Mouse (Mus musculus) stomach, postnatal 0 days (tissue): ENCODE measurements around the gene Slc28a3. TPM values are rescaled to one million over a fixed set of nuclear protein-coding genes. Genes with fewer than 3 reads are reported as not detected.

Experiments used
- ATAC-seq: fragments of 200-750 bp; cut with Nextera tagmentation; 2 replicates; pipeline ENCODE4 v1.8.0; 2017; ENCODE audit not compliant: low FRiP score, low TSS enrichment
- DNase-seq: peaks from one replicate; pipeline ENCODE4 v3.0.0-alpha.2; 2016; ENCODE audit warnings: low spot score
- H3K27ac ChIP-seq: fragments of 300-500 bp; sonication (generic); replicated peaks from 2 replicates; pipeline ENCODE4 v1.5.1; 2014; ENCODE audit warnings: mild to moderate bottlenecking, control low read depth
- H3K27me3 ChIP-seq: fragments of 300-500 bp; sonication (generic); 2 replicates; pipeline ENCODE4 v1.6.1; 2014; ENCODE audit warnings: low read length; ENCODE audit not compliant: control insufficient read depth, insufficient read depth
- H3K36me3 ChIP-seq: fragments of 300-500 bp; sonication (generic); 2 replicates; pipeline ENCODE4 v1.6.1; 2014; ENCODE audit warnings: low read length, mixed read lengths; ENCODE audit not compliant: control insufficient read depth, insufficient read depth
- H3K4me1 ChIP-seq: fragments of 300-500 bp; sonication (generic); replicated peaks from 2 replicates; pipeline ENCODE4 v1.6.1; 2014; ENCODE audit warnings: antibody characterized with exemption; ENCODE audit not compliant: control insufficient read depth, insufficient read depth
- H3K4me2 ChIP-seq: fragments of 300-500 bp; sonication (generic); replicated peaks from 2 replicates; pipeline ENCODE4 v1.6.1; 2014; ENCODE audit warnings: low read depth, mild to moderate bottlenecking, control low read depth, moderate library complexity
- H3K4me3 ChIP-seq: fragments of 300-500 bp; sonication (generic); 2 replicates; pipeline ENCODE4 v1.5.1; 2014; ENCODE audit warnings: low read depth, low read length, control low read depth
- H3K9ac ChIP-seq: fragments of 300-500 bp; sonication (generic); 2 replicates; pipeline ENCODE4 v1.6.1; 2014; ENCODE audit warnings: mild to moderate bottlenecking, low read length, control low read depth, mixed read lengths
- H3K9me3 ChIP-seq: fragments of 300-500 bp; sonication (generic); 2 replicates; pipeline ENCODE4 v1.6.1; 2016; ENCODE audit warnings: low read length; ENCODE audit not compliant: control insufficient read depth
- CTCF ChIP-seq: IDR thresholded peaks from 2 replicates; pipeline ENCODE4 v1.5.1; 2016; ENCODE audit warnings: antibody characterized with exemption, low read depth, mild to moderate bottlenecking, moderate library complexity
- EP300 ChIP-seq: optimal IDR thresholded peaks from 2 replicates; pipeline ENCODE3; 2016; ENCODE audit warnings: antibody characterized with exemption
- WGBS: fragments of 180-500 bp; shearing (Covaris S2); extraction: QIAGEN DNeasy Blood & Tissue Kit; methylation state at CpG from one replicate; pipeline ENCODE4 v1.1.7; 2014; 5-methylcytosine and 5-hydroxymethylcytosine counted together
- polyA plus RNA-seq: library from polyadenylated mRNA; unstranded; fragments of >200 nt; fragmentation: Nextera tagmentation; extraction: Ambion mirVana; gene quantifications from 2 replicates; pipeline ENCODE4 v1.2.1, GENCODE M21; 2015

Slc28a3 gene
- polyA plus RNA-seq, 1 experiment from 2014 or later: 6.9 TPM

GRCm38 (mm10) chr13:58542601-58543041 is 68.1 kb downstream of the Slc28a3 start:
- TF ChIP-seq CTCF (no peak), EP300 (no peak)
- H3K4me1 ChIP-seq: no peaks in the 10 kb centered on the region
- H3K36me3 ChIP-seq: no peaks in the 10 kb centered on the region
- WGBS: 78% methylated on average over 10 of the region's 10 CpGs
- H3K4me3 ChIP-seq: no peak overlapping the region
- DNase-seq (no peak), ATAC-seq (no peak)
- no peak overlapping the region for H3K9ac ChIP-seq
- no peaks in the 10 kb centered on the region for H3K27me3 ChIP-seq
- H3K27ac ChIP-seq: no peak overlapping the region
- no peak overlapping the region for H3K4me2 ChIP-seq
- H3K9me3 ChIP-seq: no peaks in the 10 kb centered on the region

GRCm38 (mm10) chr13:58542167-58542566 is 68.5 kb downstream of the Slc28a3 start:
- Histone ChIP-seq H3K4me3 (no peak overlapping the region), H3K4me1 (no peaks in the 10 kb centered on the region), H3K4me2 (no peak overlapping the region), H3K27me3 (no peaks in the 10 kb centered on the region), H3K27ac (no peak overlapping the region), H3K9ac (no peak overlapping the region), H3K36me3 (no peaks in the 10 kb centered on the region), H3K9me3 (no peaks in the 10 kb centered on the region)
- DNase-seq (no peak), ATAC-seq (no peak)
- TF ChIP-seq CTCF (no peak), EP300 (no peak)
- WGBS: 75% methylated on average over 8 of the region's 8 CpGs

GRCm38 (mm10) chr13:58541620-58542019 is 69.1 kb downstream of the Slc28a3 start:
- no peak overlapping the region for H3K4me3 ChIP-seq
- H3K4me1 ChIP-seq: no peaks in the 10 kb centered on the region
- DNase-seq (no peak), ATAC-seq (no peak)
- 77% methylated on average over 4 of the region's 4 CpGs for WGBS
- no peaks in the 10 kb centered on the region for H3K36me3 ChIP-seq
- no peaks in the 10 kb centered on the region for H3K9me3 ChIP-seq
- no peak overlapping the region for H3K9ac ChIP-seq
- H3K27ac ChIP-seq: no peak overlapping the region
- no peaks in the 10 kb centered on the region for H3K27me3 ChIP-seq
- no peak overlapping the region for H3K4me2 ChIP-seq
- no peak for TF ChIP-seq EP300
- TF ChIP-seq CTCF: no peak

GRCm38 (mm10) chr13:58538966-58539365 is 71.7 kb downstream of the Slc28a3 start:
- no peak overlapping the region for H3K4me2 ChIP-seq
- ATAC-seq: no peak
- no peak for TF ChIP-seq EP300
- TF ChIP-seq CTCF: no peak
- H3K9ac ChIP-seq: no peak overlapping the region
- no peaks in the 10 kb centered on the region for H3K4me1 ChIP-seq
- H3K27me3 ChIP-seq: no peaks in the 10 kb centered on the region
- no peak overlapping the region for H3K27ac ChIP-seq
- H3K9me3 ChIP-seq: no peaks in the 10 kb centered on the region
- no peaks in the 10 kb centered on the region for H3K36me3 ChIP-seq
- WGBS: 77% methylated on average over 7 of the region's 7 CpGs
- DNase-seq: no peak
- no peak overlapping the region for H3K4me3 ChIP-seq

- no peak overlapping the region for H3K4me2 ChIP-seq
- no peaks in the 10 kb centered on the region for H3K4me1 ChIP-seq
- H3K9me3 ChIP-seq: no peaks in the 10 kb centered on the region
- no peak overlapping the region for H3K9ac ChIP-seq
- no peaks in the 10 kb centered on the region for H3K36me3 ChIP-seq
- H3K4me3 ChIP-seq: no peak overlapping the region
- DNase-seq (no peak), ATAC-seq (no peak)
- WGBS: 57% methylated on average over 4 of the region's 4 CpGs
- no peak for TF ChIP-seq CTCF
- no peak for TF ChIP-seq EP300
- no peaks in the 10 kb centered on the region for H3K27me3 ChIP-seq
- no peak overlapping the region for H3K27ac ChIP-seq
These were observed 72.3 kb downstream of the Slc28a3 start for GRCm38 (mm10) chr13:58538366-58538765.

- H3K4me2 ChIP-seq: no peak overlapping the region
- ATAC-seq (peak; percentile 43; the same call in 1 of the 2 replicates), DNase-seq (peak; percentile 47)
- H3K27ac ChIP-seq: no peak overlapping the region
- no peaks in the 10 kb centered on the region for H3K9me3 ChIP-seq
- no peak for TF ChIP-seq CTCF
- TF ChIP-seq EP300: no peak
- H3K36me3 ChIP-seq: no peaks in the 10 kb centered on the region
- no peaks in the 10 kb centered on the region for H3K27me3 ChIP-seq
- H3K9ac ChIP-seq: no peak overlapping the region
- H3K4me1 ChIP-seq: no peaks in the 10 kb centered on the region
- 38% methylated on average over 6 of the region's 6 CpGs for WGBS
- no peak overlapping the region for H3K4me3 ChIP-seq
These were observed 72.8 kb downstream of the Slc28a3 start for GRCm38 (mm10) chr13:58537916-58538233.
